Mouse (Mus musculus) right cerebral cortex, postnatal 4 days (tissue): ENCODE measurements at regions not wholly inside any gene's neighbourhood (a gene's known extent, or its start where the extent isn't known, plus 50 kb on each side); places are given as distances from the start of the nearest gene placed in this dataset.

Experiments
- DNase-seq: peaks from one replicate; pipeline ENCODE4 v3.0.0-alpha.2; 2022

DNA sequence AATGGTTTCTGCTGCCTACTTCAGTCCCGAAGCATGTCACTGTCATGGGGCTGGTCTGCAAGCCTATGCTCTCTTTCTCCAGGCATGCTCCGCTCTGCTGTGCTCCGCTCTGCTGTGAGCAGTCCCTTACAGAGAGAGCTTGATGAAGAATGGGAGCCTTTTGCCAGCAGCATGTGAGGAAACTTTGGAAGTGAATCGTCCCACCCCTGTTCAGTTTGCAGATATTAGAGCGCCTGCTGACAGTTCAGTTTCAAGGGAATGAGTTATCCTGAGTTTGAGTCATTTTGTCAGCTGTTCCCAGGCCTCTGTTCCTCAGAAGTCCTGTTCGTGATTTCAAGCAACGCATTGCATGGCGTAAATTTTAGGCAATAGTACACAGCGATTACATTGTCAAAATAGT is 173.6 kb downstream of the Gm19410 start:
- no peak for DNase-seq

- DNase-seq: no peak
Measured at GRCm38 (mm10) chr8:35942515-35942914, 176.9 kb downstream of the Gm19410 start.

GRCm38 (mm10) chr8:35943686-35944085 is 178.1 kb downstream of the Gm19410 start:
- no peak for DNase-seq

DNA sequence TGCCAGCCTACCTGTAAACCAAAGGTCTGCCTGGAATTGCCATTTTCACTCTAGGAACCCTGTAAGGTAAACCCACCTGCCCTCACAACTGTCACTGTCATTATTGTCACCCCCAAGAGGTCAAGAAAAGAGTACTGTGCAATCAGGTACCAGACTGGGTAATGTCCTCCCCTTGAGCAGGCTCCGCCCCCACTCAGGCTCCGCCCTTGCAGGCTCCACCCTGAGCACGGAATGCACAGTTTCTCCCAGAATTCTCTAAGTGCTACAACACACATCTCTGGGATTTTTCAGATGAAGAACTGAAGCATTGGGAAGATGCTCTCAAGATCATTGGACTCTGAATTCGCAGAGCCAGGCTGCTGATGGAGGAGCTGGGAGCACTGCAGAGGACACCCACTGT is 178.9 kb downstream of the Gm19410 start:
- DNase-seq: no peak

DNA sequence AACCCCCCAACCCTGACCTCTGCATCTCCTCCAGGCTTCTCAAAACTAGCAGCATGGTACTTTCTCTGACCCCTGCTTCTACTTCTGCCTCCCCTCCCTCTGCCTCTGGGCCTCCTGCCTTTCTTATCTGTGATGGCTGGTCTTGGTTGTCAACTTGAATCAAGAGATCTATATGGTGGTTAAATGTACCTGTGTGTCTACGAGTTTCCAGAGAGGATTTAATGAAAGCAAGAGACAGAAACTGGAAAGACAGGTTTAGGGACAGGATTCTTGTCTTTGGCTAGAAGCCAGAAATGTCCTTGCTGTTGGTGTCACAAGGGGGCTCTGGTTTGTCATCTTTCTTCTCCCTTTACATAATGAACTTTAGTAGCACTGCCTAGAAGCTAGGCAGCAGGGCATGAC is 180.9 kb downstream of the Gm19410 start:
- no peak for DNase-seq

GRCm38 (mm10) chr8:35948146-35948545 is 182.6 kb downstream of the Gm19410 start:
- no peak for DNase-seq

DNA sequence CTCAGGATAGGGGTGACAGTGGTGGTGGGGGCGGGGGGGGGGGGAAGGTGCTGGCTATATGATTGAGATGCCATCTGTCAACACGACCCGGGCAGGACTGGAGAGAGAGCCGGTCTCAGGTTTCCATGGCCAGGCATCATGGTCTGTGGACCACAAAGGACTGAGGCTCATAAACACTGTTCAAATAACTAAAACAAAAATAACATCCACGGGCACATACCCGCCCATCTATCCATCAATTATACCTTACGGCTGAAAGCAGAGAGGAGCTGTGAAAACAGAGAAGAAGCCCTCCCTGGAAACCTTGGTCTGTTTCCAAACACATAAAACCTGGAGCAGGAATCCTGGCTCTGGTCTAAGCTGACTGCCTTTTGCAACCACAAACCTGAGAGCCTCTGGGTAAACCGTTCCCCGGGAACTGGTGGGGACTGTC is 183.2 kb downstream of the Gm19410 start:
- DNase-seq: no peak

DNA sequence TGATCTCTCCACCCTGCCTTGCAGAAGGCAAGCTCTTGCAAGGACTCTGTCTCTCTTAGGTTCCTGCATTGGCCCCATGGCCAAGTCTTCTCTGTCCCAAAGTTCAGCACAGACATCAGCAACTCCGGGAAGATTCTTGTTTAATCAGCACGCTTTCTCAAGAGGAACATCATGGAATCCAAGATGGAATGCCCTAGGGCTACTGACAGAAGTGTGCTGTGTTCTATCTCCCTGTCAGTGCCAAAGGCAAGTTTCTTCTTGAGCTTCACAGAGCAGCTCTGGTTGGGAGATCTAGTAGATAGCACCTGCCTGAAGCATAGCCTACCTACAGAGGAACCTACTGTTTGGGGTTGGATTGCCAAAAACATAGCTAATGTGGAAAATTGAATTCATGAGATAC is 189.9 kb downstream of the Gm19410 start:
- DNase-seq: no peak

DNA sequence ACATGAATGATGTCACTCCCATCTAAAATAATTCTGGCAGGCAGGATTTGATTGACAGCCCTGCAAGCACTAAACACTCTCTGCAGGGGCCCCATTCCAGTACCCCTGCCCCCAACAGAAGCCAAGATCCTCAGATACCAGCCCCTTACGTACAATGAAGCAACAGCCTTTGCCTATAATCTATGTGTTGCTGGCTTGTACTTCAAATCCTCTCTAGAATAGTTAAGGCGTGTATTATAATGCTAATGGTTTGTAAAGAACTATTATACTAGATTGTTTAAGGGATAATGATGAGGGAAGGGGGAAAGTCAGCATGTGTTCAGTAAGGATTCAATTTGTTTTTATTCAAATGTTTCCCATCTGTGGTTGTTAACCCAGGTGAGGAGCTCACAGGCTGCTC is 190.7 kb downstream of the Gm19410 start:
- DNase-seq: no peak

- no peak for DNase-seq
Measured at GRCm38 (mm10) chr8:35959201-35959600, 193.6 kb downstream of the Gm19410 start.

DNA sequence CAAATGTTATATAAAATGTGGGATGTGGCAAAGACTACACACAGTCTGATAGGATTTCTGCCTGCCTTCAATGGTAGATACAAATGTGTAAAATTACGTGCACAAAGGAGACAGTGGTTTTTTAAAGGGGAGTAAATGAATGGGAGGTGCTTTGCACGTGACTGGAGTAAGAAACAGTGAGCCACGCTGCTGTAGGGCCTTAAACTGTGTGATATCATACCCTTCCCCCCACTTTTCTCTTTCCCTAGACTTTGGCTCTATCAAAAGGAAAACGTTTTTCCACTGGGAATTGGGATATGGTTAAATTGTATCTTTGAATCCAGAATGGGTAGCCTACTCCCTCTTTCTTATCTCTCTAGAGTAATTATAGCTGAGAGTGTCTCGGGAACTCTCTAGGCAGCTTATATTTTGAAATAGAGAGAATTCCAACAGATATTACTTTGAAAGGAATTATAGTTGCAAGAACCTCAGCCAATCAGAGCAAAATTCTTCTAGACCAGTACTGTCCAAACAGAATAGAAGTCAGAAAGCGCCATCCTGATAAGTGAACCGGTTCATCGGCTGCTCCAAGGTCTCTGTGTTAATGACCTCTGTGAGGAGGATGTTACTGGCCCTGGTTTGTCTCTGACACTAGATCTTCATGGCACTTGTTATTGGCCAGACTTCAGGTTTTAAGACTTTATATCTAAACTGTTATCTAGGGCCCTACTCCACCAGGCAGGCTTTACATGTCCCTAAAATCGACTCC is 195.5 kb downstream of the Gm19410 start:
- DNase-seq: no peak

GRCm38 (mm10) chr8:35961615-35962220 is 196.1 kb downstream of the Gm19410 start:
- DNase-seq: no peak

DNA sequence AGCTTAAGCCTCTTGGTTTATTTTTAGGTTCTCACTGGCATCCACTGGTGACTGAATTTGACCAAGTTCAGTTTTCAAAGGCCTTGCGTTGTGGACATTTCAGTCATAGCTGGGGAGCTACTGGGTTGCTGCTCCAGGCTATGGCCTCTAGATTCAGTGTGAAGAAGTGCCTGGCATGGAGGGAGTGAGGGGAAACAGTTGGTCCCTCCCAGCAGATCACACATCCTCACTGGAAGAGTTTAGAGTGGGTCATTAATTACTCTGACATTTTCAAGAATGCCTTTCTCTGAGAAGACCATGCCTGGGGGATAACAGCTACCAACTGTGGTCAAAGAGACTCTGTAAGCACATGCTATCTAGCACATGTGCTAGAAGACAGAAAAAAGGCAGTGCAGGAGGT is 199.3 kb downstream of the Gm19410 start:
- DNase-seq: no peak

DNA sequence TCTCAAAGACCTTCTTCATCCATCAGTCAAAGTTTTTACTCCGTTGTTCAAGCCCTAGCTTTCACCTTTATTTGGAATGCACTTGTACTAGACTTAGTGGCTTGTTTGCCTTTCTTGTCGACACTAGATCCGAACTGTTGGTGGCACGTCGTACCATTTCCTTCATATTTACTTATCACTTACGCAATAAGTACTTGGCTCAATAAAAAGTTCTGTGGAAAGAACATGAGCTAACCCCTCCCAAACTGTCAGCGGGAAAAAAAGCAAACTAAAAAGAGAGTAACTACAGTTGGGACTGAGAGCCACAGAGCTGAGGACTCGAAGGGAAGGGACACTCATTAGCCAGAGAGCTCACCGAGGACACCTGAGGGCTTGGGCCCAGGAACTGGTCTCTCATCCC is 202.8 kb downstream of the Gm19410 start:
- no peak for DNase-seq

GRCm38 (mm10) chr8:35971082-35971481 is 205.5 kb downstream of the Gm19410 start:
- DNase-seq: no peak

DNA sequence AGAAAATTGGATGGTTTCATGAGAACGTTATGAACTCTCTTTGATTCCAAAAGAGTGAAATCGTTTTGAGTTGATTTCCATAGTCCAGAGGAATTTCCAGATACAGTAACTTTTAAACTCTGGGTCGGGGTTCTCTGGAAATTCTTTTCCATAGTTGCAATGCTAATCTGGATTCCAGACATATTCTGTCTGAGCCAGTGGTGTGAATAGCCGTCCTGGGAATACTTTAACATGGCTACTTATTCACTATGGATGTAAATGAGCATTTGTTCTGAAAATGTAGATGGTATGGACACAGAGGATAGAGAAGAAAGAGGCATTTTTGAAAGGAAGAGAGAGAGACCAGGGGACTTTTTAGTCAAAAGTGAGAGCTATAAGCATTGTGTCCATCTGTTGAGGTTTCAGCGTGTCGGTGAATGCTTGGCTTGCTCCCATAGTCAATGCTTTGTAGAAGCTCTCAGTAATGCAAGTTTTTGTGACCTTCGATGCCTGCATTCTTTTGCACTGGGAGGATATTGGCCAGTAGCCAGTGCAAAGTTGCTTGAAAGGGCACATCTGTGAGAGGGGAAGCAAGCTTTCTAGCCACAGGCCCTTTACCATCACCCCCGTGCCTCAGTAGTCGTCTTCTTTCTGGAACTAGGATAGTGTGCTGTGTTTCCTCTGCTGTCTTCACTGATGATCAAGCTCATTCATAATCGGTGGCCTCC is 208.9 kb downstream of the Gm19410 start:
- DNase-seq: no peak

DNA sequence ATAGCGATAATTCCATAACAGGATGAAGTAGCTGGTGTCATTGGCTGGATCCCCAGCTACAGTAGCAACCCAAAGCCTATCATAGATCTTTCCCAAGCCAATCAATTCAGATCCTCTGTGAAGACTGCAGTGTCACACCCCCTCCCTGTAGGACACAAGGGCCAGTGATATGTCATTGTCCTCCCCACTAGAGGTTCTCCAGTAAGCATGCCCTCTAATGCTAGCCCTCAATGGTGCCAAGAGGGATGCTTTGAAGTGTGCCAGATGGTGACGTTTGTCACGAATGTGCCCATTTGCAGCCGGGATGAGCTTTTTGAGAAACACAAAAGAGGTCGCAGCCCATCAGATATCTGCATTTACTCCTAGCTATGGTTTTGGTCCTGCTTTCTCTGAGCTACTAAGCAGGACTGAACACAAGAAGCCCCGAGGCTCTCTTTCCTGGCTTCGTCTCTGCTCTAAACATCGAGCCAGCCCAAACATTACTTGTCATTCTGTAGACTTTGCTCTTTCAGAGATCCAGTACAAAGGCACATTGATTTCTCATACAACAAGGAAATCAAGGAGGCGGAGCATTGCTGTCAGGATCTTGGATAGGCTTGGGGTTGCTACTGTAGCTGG is 214.2 kb downstream of the Gm19410 start:
- DNase-seq: no peak

DNA sequence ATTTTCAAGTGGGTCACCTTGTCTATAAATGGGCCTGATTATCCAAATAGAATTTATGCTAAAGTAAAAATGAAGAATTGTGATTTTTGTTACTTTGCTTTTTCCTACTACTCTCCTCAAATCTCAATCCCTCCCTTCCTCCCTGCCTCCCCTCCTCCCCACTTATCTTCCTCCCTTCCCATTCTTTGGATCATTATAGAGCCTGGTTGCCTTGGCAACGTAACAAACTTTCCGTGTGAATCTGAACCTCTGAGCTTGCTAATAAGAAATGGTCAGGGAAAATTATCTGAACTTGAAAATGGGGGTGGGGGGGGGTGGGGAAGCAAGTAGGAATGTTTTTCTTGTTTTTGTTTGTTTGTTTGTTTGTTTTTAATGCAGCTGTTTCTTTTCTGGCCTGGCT is 217.5 kb downstream of the Gm19410 start:
- no peak for DNase-seq

GRCm38 (mm10) chr8:35985152-35985689 is 219.6 kb downstream of the Gm19410 start:
- DNase-seq: peak; percentile 10

GRCm38 (mm10) chr8:35987327-35987726 is 221.7 kb downstream of the Gm19410 start:
- no peak for DNase-seq

DNA sequence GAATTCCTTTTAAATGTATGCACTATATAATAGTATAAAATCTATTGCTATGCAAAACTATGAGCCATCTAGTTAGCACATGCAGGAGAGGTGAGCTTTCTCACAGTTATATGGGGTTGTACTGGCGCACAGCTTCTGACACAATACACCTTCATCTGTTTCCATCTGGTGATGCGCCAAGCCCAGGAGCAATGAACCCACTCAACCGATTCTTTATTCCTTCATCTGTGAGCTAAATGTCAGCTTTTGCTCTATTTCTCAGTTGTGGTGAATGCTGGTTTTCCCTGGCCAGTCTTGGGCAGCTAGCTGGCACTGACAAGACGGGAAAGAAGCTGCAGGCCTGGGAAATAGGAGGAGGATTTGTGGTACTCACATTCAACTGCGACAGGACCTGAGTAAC is 225.4 kb downstream of the Gm19410 start:
- no peak for DNase-seq

- no peak for DNase-seq
Measured at GRCm38 (mm10) chr8:35991936-35992603, 226.5 kb downstream of the Gm19410 start.
